In genomic region chr6:72482156-72482555, GRCm38 (mm10) we compare ENCODE assay signal across 25 mouse cellular contexts. TPM values are rescaled to one million over a fixed set of nuclear protein-coding genes. Genes with fewer than 3 reads are reported as not detected.
A peak's percentile ranks its signal among the peaks of the same experiment; 100 is the strongest.
DNase-seq lines count a peak whose midpoint lies in the region; ATAC-seq and TF ChIP-seq lines count a peak whose summit lies in the region.
"Had no signal": no experiment of that assay in that cellular context is flagged by ENCODE, and none has a peak within 500 bp of the region (broad histone marks: within the 10 kb centered on the region; RNA-seq: fewer than 3 reads in every experiment).

No protein-coding gene starts in this region.

- peak; percentile 59 for DNase-seq in MEL (ENCODE audit: low read depth, low spot score)
- DNase-seq in R1 (ENCODE audit: low read depth, low spot score), result peak; percentile 36
- DNase-seq in kidney, adult 2 months, result no peak
- DNase-seq in spleen, postnatal 10 days (ENCODE audit: low spot score in 2 of 2), result no peak
- DNase-seq in gastrocnemius, adult 2 months, result no peak
- DNase-seq: adrenal gland, adult 8-10 months; adrenal gland, postnatal 14 days; adrenal gland, postnatal 36 days; cerebellum, adult 11 months; cerebellum, adult 18-20 months; cerebellum, adult 8-10 months; cerebellum, adult 9-11 months; cerebellum, postnatal 14 days; cerebellum, postnatal 36 days; forebrain, postnatal 0 days had no signal

- peaks cover 35 to 42% of the 10 kb centered on the region in 2 experiments for H3K4me1 ChIP-seq in MEL (ENCODE audit: control insufficient read depth in 1 of 2, insufficient read depth in 2 of 2, low read length in 2 of 2)
- peaks cover 13% of the 10 kb centered on the region; the same call in 1 of the 2 replicates for H3K4me1 ChIP-seq in kidney, adult 2 months (ENCODE audit: control insufficient read depth, insufficient read depth, low read length)
- H3K4me1 ChIP-seq: embryonic facial prominence, embryonic 10.5 days; embryonic facial prominence, embryonic 12.5 days; forebrain, embryonic 13.5 days; forebrain, embryonic 15.5 days had no signal

- TF ChIP-seq EP300 in MEL (IDR thresholded peaks at IDR 0.05; ENCODE audit: low read depth in 1 of 2, low read length in 2 of 2), result 0 out of 4 replicates have a peak, but pooled peaks of 1 of the 2 experiments have one; percentile 23

- TF ChIP-seq RAD21 in MEL (IDR thresholded peaks at IDR 0.05; ENCODE audit: low read depth, low read length), result no peak

- peaks cover 0 to 39% of the 10 kb centered on the region in 2 experiments; a peak in 2 of 4 replicates for H3K36me3 ChIP-seq in MEL (ENCODE audit: control insufficient read depth in 1 of 2, insufficient read depth in 2 of 2, low read length in 2 of 2)
- no peaks in the 10 kb centered on the region for H3K36me3 ChIP-seq in kidney, adult 2 months (ENCODE audit: control insufficient read depth, insufficient read depth, low read length)
- H3K36me3 ChIP-seq: embryonic facial prominence, embryonic 10.5 days; embryonic facial prominence, embryonic 12.5 days; forebrain, embryonic 15.5 days had no signal

- H3K27me3 ChIP-seq in MEL (ENCODE audit: control insufficient read depth in 1 of 2, insufficient read depth in 2 of 2, low read length in 2 of 2), result no peaks in the 10 kb centered on the region
- no peaks in the 10 kb centered on the region for H3K27me3 ChIP-seq in kidney, adult 2 months (replicated peaks; ENCODE audit: control insufficient read depth, insufficient read depth, low read length)
- H3K27me3 ChIP-seq: embryonic facial prominence, embryonic 12.5 days; forebrain, embryonic 13.5 days; forebrain, embryonic 15.5 days; Patski had no signal

- H3K9ac ChIP-seq in MEL (ENCODE audit: control insufficient read depth, low read depth, low read length, poor library complexity, severe bottlenecking), result 0 out of 2 replicates have a peak overlapping the region, but pooled peaks have one; percentile 17
- H3K9ac ChIP-seq: embryonic facial prominence, embryonic 12.5 days; forebrain, embryonic 13.5 days; forebrain, embryonic 15.5 days; forebrain, postnatal 0 days had no signal

- H3K9me3 ChIP-seq in MEL (replicated peaks; ENCODE audit: insufficient read depth, low read length), result no peaks in the 10 kb centered on the region
- H3K9me3 ChIP-seq: embryonic facial prominence, embryonic 10.5 days; embryonic facial prominence, embryonic 12.5 days; forebrain, embryonic 13.5 days; forebrain, embryonic 15.5 days had no signal

- 0 out of 2 replicates have a peak, but pooled peaks have one; percentile 42 for ATAC-seq in common myeloid progenitor, adult 5-6 weeks (replicated peaks; ENCODE audit: low read depth, poor library complexity, severe bottlenecking)
- ATAC-seq in megakaryocyte, adult 5-6 weeks (ENCODE audit: poor library complexity, severe bottlenecking), result 0 out of 2 replicates have a peak, but pooled peaks have one; percentile 45
- ATAC-seq: activated CD4-positive, CD25-positive, alpha-beta regulatory T cell, adult 4 months; forebrain, embryonic 13.5 days; forebrain, embryonic 15.5 days; forebrain, postnatal 0 days; Patski had no signal

- no peak for TF ChIP-seq CTCF in MEL (IDR thresholded peaks at IDR 0.05 in 2 of 3, conservative IDR thresholded peaks at IDR 0.05 in 1 of 3; ENCODE audit: control insufficient read depth in 1 of 3, insufficient read depth in 1 of 3, low read depth in 2 of 3, low read length in 3 of 3, poor library complexity in 1 of 3, severe bottlenecking in 1 of 3)
- TF ChIP-seq CTCF in kidney, adult 2 months (conservative IDR thresholded peaks at IDR 0.05; ENCODE audit: insufficient read depth, insufficient read length, low read depth, low read length), result no peak
- TF ChIP-seq CTCF in gastrocnemius, adult 2 months (IDR thresholded peaks at IDR 0.05), result no peak

- H3K79me2 ChIP-seq in MEL (ENCODE audit: control insufficient read depth, insufficient read depth, low read length, poor library complexity), result no peaks in the 10 kb centered on the region

- no peak overlapping the region for H3K4me3 ChIP-seq in MEL (ENCODE audit: control insufficient read depth in 1 of 2, insufficient read depth in 1 of 2, low read depth in 2 of 2, low read length in 2 of 2)
- H3K4me3 ChIP-seq in kidney, adult 2 months (ENCODE audit: insufficient read depth, low read depth, low read length), result no peak overlapping the region
- H3K4me3 ChIP-seq in gastrocnemius, adult 2 months, result no peak overlapping the region
- H3K4me3 ChIP-seq: embryonic facial prominence, embryonic 10.5 days; embryonic facial prominence, embryonic 12.5 days; forebrain, embryonic 13.5 days; forebrain, embryonic 15.5 days had no signal

- no peak for TF ChIP-seq POLR2A in MEL (IDR thresholded peaks at IDR 0.05; ENCODE audit: control insufficient read depth in 1 of 2, insufficient read depth in 1 of 2, low read depth in 1 of 2, low read length in 2 of 2, poor library complexity in 1 of 2)
- TF ChIP-seq POLR2A in kidney, adult 2 months (IDR thresholded peaks at IDR 0.05; ENCODE audit: low read depth, low read length), result no peak

- no peak overlapping the region for H3K27ac ChIP-seq in MEL (ENCODE audit: control insufficient read depth, low read depth, low read length)
- no peak overlapping the region for H3K27ac ChIP-seq in kidney, adult 2 months (ENCODE audit: insufficient read depth, low read depth, low read length)
- no peak overlapping the region for H3K27ac ChIP-seq in gastrocnemius, adult 2 months
- H3K27ac ChIP-seq: embryonic facial prominence, embryonic 10.5 days; embryonic facial prominence, embryonic 12.5 days; forebrain, embryonic 13.5 days; forebrain, embryonic 15.5 days had no signal

- intact Hi-C loops in gastrocnemius, adult 2 months (cut with DNase I), result no loop called here

- WGBS in kidney, adult 2 months, result 88% methylated on average over 2 of the region's 2 CpGs

TF ChIP-seq in MEL, 35 proteins besides CTCF, POLR2A, EP300 and RAD21:
- TF ChIP-seq MAZ (IDR thresholded peaks at IDR 0.05; ENCODE audit: low read depth, low read length) (peak; percentile 27; the same call in 1 of the 2 replicates), ETS1 (IDR thresholded peaks at IDR 0.05; ENCODE audit: low read depth, low read length) (no peak)
TF ChIP-seq in MEL: peak in this region for 1.

RNA-seq across cellular contexts. Expression of gene Sh2d6, which starts 39.4 kb away (rescaled TPM):
- not detected in 2 replicates for total RNA-seq in MEL (2012; rRNA removed)
- under 1 TPM in 1 of 2 experiments, not detected in 1; 0.17 TPM for polyA plus RNA-seq in MEL (2012; ENCODE audit: insufficient read depth in 1 of 2, insufficient read length in 2 of 2, low read depth in 1 of 2, low replicate concordance in 2 of 2, missing spikeins in 1 of 2)
- total RNA-seq in common myeloid progenitor, adult 5-6 weeks (2017), result not detected in 2 replicates
- 0.25 TPM in 1 of 2 replicates, not detected in the other for total RNA-seq in megakaryocyte, adult 5-6 weeks (2015)
- 0.18 TPM in 1 of 2 replicates, not detected in the other for total RNA-seq in megakaryocyte, adult 5-6 weeks (2017)
- polyA plus RNA-seq in kidney, adult 2 months (2012; rRNA removed), result 0.09 and 0.12 TPM in 2 replicates
- total RNA-seq in gastrocnemius, adult 2 months (2021), result under 1 TPM; 0.59 to 0.99 TPM
- total RNA-seq: ES-E14 had no signal
- polyA plus RNA-seq: activated CD4-positive, CD25-positive, alpha-beta regulatory T cell, adult 4 months; embryonic facial prominence, embryonic 12.5 days; embryonic facial prominence, embryonic 14.5 days had no signal

RNA-seq across cellular contexts. Expression of gene Mat2a, which starts 42.8 kb away (rescaled TPM):
- 233 and 319 TPM in 2 replicates for total RNA-seq in MEL (2012; rRNA removed)
- 1,000 to 10,000 TPM in 1 of 2 experiments, 100 to 1,000 TPM in 1; 357 to 3,179 TPM for polyA plus RNA-seq in MEL (2012; ENCODE audit: insufficient read depth in 1 of 2, insufficient read length in 2 of 2, low read depth in 1 of 2, low replicate concordance in 2 of 2, missing spikeins in 1 of 2)
- total RNA-seq in common myeloid progenitor, adult 5-6 weeks (2017), result 300 and 303 TPM in 2 replicates
- total RNA-seq in megakaryocyte, adult 5-6 weeks (2015), result 181 and 183 TPM in 2 replicates
- 95.4 and 105 TPM in 2 replicates for total RNA-seq in megakaryocyte, adult 5-6 weeks (2017)
- polyA plus RNA-seq in kidney, adult 2 months (2012; rRNA removed), result 150 and 168 TPM in 2 replicates
- 100 to 1,000 TPM; 130 to 164 TPM for total RNA-seq in gastrocnemius, adult 2 months (2021)

Comparison
In these comparisons a context has a peak if more than half of its experiments do, and no peak if none do; other contexts are left out.
1. DNase-seq: peak in MEL (single experiment) and R1 (single experiment); none in kidney, adult 2 months (single experiment), spleen, postnatal 10 days (0 of 2) and gastrocnemius, adult 2 months (single experiment).